ENCODE assay signal across 8 mouse cellular contexts in the genomic region with DNA sequence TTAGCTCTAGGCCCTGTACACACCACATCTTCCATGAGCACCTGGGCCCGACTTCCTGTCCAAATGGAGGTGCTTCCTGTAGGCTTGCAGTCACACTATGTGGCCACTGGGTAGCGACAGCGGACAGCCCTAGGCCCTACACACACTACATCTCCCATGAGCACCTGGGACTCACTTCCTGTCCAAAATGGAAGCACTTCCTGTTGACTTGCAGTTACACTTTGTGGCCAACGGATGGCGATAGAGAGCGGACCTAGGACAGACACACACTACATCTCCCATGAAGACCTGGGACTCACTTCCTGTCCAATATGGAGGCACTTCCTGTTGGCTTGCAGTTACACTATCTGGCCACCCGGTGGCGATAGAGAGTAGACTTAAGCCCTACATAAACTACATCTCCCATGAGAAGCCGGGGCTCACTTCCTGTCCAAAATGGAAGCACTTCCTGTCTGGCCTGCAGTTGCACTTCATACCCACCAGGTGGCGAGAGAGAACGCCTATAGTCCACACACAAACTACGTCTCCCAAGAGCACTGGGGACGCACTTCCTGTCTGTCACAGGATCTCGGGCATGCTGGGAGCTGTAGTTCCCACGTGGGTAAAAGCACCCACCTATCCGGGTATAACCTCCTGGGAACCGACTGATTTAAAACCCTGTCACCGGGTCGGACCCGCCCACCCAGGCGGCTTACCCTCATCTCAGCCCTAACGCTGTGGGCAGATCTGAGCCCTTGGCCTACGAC.
DNase-seq lines count a peak whose midpoint lies in the region; ATAC-seq lines count a peak whose summit lies in the region.

No protein-coding gene starts in this region.

- 6% methylated on average over 23 of the region's 23 CpGs for WGBS in heart, embryonic 13.5 days
- WGBS in liver, embryonic 12.5 days (ENCODE audit: insufficient replicate concordance), result 9% methylated on average over 23 of the region's 23 CpGs
- WGBS in stomach, embryonic 15.5 days, result 10% methylated on average over 23 of the region's 23 CpGs

- H3K9me3 ChIP-seq in heart, embryonic 13.5 days, result peaks cover 13% of the 10 kb centered on the region; the same call in 1 of the 2 replicates
- peaks cover 3% of the 10 kb centered on the region; the same call in 1 of the 2 replicates for H3K9me3 ChIP-seq in liver, embryonic 12.5 days (replicated peaks)
- H3K9me3 ChIP-seq in stomach, embryonic 15.5 days, result no peaks in the 10 kb centered on the region

- H3K9ac ChIP-seq in heart, embryonic 13.5 days, result no peak overlapping the region
- no peak overlapping the region for H3K9ac ChIP-seq in liver, embryonic 12.5 days
- no peak overlapping the region for H3K9ac ChIP-seq in stomach, embryonic 15.5 days

- peak overlapping the region; percentile 60 for H3K4me2 ChIP-seq in heart, embryonic 13.5 days
- H3K4me2 ChIP-seq in liver, embryonic 12.5 days, result peak overlapping the region; percentile 56
- H3K4me2 ChIP-seq in stomach, embryonic 15.5 days, result peak overlapping the region; percentile 41

- H3K4me1 ChIP-seq in brown adipose tissue, adult 24 weeks (ENCODE audit: control insufficient read depth, insufficient read depth, insufficient read length, low read length), result no peaks in the 10 kb centered on the region
- H3K4me1 ChIP-seq in heart, embryonic 13.5 days, result no peaks in the 10 kb centered on the region
- no peaks in the 10 kb centered on the region for H3K4me1 ChIP-seq in liver, embryonic 12.5 days
- H3K4me1 ChIP-seq in stomach, embryonic 15.5 days, result no peaks in the 10 kb centered on the region

- no peaks in the 10 kb centered on the region for H3K36me3 ChIP-seq in heart, embryonic 13.5 days
- H3K36me3 ChIP-seq in liver, embryonic 12.5 days, result no peaks in the 10 kb centered on the region
- H3K36me3 ChIP-seq in stomach, embryonic 15.5 days, result no peaks in the 10 kb centered on the region

- H3K27ac ChIP-seq in brown adipose tissue, adult 24 weeks (replicated peaks; ENCODE audit: low read depth, low read length), result no peak overlapping the region
- no peak overlapping the region for H3K27ac ChIP-seq in heart, embryonic 13.5 days (replicated peaks)
- no peak overlapping the region for H3K27ac ChIP-seq in liver, embryonic 12.5 days
- no peak overlapping the region for H3K27ac ChIP-seq in stomach, embryonic 15.5 days

- peak; percentile 94 for ATAC-seq in heart, embryonic 13.5 days (ENCODE audit: extremely low read depth, insufficient number of reproducible peaks, low FRiP score, low TSS enrichment)
- ATAC-seq in liver, embryonic 12.5 days, result peak; percentile 95
- ATAC-seq in stomach, embryonic 15.5 days (ENCODE audit: insufficient read depth, low FRiP score, low read depth), result peak; percentile 94

- no peaks in the 10 kb centered on the region for H3K27me3 ChIP-seq in heart, embryonic 13.5 days (replicated peaks)
- H3K27me3 ChIP-seq in liver, embryonic 12.5 days (replicated peaks), result no peaks in the 10 kb centered on the region
- no peaks in the 10 kb centered on the region for H3K27me3 ChIP-seq in stomach, embryonic 15.5 days (replicated peaks)

- DNase-seq in CD4-positive, CD25-positive, alpha-beta regulatory T cell, adult 2 months (ENCODE audit: low read depth, low spot score), result peak; percentile 97
- DNase-seq in fat pad, adult 2 months (ENCODE audit: extremely low read depth, low read depth, low spot score), result peak; percentile 81
- DNase-seq in kidney, postnatal 10 days, result peak; percentile 91
- peak; percentile 91 to 92 for DNase-seq in natural killer cell, adult 2 months (ENCODE audit: low spot score in 2 of 2)

- peak overlapping the region; percentile 54 for H3K4me3 ChIP-seq in brown adipose tissue, adult 24 weeks (ENCODE audit: insufficient read depth, low read depth, low read length)
- peak overlapping the region; percentile 46 for H3K4me3 ChIP-seq in heart, embryonic 13.5 days
- peak overlapping the region; percentile 37 for H3K4me3 ChIP-seq in liver, embryonic 12.5 days
- peak overlapping the region; percentile 35 for H3K4me3 ChIP-seq in stomach, embryonic 15.5 days (replicated peaks)
